In the genomic region with DNA sequence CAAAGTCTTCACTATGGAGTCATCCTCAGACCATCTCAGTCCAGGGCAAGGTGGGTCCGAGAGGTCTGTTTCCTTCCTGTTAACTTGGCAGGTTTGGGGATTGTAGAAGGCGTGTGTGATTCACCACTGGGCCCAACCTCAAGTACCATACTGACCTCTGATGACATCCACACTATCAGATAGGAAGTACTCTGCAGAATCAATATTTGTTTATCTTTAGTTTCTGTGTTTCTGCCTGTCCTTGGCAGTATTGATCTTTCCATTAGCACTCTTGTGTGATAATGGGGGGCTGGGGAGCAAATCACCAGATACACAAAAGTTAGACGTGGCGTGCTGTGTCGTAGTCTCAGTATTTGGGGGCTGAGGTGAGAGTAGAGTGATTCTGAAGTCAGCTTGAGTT, we compare ENCODE assay signal across 19 mouse cellular contexts.
"Had no signal": no experiment of that assay in that cellular context is flagged by ENCODE, and none has a peak within 500 bp of the region (broad histone marks: within the 10 kb centered on the region; RNA-seq: fewer than 3 reads in every experiment).

No protein-coding gene starts in this region.

- H3K9me3 ChIP-seq: lung, embryonic 15.5 days; megakaryocyte, embryonic 14.5 days; midbrain, embryonic 12.5 days; neural tube, embryonic 12.5 days; stomach, embryonic 15.5 days had no signal

- H3K4me1 ChIP-seq: lung, embryonic 15.5 days; midbrain, embryonic 12.5 days; neural tube, embryonic 12.5 days; stomach, embryonic 15.5 days had no signal

- H3K27ac ChIP-seq: liver, embryonic 14.5 days; lung, embryonic 15.5 days; macrophage; midbrain, embryonic 12.5 days; neural tube, embryonic 12.5 days; stomach, embryonic 15.5 days; stomach, postnatal 0 days had no signal

- H3K4me2 ChIP-seq: lung, embryonic 15.5 days; midbrain, embryonic 12.5 days; neural tube, embryonic 12.5 days; stomach, embryonic 15.5 days had no signal

- H3K4me3 ChIP-seq: lung, embryonic 15.5 days; megakaryocyte, embryonic 14.5 days; midbrain, embryonic 12.5 days; myocyte; neural tube, embryonic 12.5 days; stomach, embryonic 15.5 days had no signal

- ATAC-seq: lung, postnatal 0 days; midbrain, embryonic 16.5 days had no signal

- H3K27me3 ChIP-seq: lung, embryonic 15.5 days; megakaryocyte, embryonic 14.5 days; midbrain, embryonic 12.5 days; neural tube, embryonic 12.5 days; stomach, embryonic 15.5 days had no signal

- H3K9ac ChIP-seq: liver, embryonic 14.5 days; lung, embryonic 15.5 days; midbrain, embryonic 12.5 days; neural tube, embryonic 12.5 days; stomach, embryonic 15.5 days had no signal

- DNase-seq: lung, adult 2 months; lung, postnatal 14 days; lung, postnatal 36 days; midbrain, embryonic 14.5 days; right cerebral cortex, postnatal 14 days; thymus, adult 2 months; thymus, postnatal 25 days; thymus, postnatal 4 days had no signal
